Mouse (Mus musculus): Measurements from ENCODE around the gene Grifin.

The Grifin gene

GRCm38 (mm10) chr5:140564896-140565295, at the start of gene Grifin:
Gene Grifin, minus strand, starts transcription at chr5:140565071.
- no peak for DNase-seq (ENCODE audit: low spot score in 2 of 2)

- no peak for DNase-seq (ENCODE audit: low spot score in 2 of 2)
Measured at GRCm38 (mm10) chr5:140614141-140614540, 49.3 kb upstream of the Grifin start.

DNA sequence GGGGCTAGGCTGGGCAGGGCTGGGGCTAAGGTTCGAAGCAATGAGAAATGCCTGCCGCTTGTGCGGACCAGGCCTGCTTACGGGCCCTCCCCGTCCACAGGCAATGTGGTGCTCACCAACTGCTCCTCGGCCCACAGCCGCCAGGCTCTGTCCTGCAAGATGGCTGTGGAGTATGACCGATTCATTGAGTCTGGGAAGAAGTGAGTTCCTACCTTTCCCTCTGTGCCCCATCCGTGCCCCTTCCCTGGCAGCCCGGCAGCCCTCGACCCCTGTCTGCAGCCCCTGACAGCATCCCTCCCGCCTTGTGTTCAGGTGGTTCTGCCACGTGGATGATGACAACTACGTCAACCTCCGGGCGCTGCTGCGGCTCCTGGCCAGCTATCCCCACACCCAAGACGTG, 47.3 kb upstream of the Grifin start:
- no peak for DNase-seq (ENCODE audit: low spot score in 2 of 2)

DNA sequence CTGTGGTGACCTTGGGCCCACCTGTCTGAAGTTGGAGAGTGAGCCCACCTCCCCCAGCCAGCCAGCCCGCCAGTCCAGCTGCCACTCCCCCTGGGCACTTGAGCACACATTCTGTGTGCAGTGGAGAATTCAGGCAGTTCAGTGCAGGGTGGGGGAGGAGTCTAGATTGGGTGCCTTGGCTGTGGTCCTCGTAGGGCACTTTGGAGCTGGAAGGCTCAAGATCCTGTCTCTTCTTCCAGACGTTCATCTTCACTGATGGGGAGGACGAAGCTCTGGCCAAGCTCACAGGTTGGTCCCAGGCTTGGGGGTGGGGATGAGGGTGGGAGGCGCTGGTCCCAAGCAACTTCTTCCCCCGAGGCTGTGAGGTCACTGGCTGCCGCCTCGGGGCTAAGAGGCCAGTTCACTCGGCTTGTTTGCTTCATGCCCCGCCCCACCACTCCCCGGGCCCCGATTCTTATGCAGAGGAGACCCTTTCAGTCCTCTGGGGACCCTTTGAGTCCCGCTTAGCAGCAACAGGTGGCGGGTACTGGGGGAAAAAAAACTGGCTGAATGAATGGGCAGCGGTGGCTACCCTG, 46.8 kb upstream of the Grifin start:
- DNase-seq (ENCODE audit: low spot score in 2 of 2) = no peak

DNA sequence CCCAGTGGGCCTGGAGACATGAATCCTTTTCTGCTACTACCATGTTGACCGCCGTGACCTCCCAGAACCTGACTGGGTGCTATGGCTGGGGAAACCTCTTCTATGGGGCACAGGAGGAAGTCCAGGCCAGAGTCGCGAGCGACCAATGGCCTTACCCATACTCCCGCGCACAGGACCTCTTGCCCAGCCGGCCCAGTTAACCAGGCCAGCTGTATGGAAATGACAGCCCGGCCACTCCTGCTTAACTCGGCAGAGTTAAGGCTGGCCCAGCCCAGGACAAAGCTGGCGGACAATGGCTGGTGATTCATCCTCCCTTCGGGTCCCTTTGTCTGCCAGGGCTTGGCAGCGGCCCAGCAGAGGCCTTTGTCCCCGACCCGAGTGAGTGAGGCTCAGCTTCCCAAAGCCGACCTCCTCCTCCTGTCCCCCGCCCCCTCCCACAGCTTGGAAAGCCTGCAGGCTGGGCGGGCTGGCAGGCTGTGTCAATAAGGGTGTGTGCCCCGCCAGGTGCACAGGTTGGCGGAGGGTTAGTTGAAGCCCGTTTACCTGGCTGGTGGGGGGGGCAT, 46.2 kb upstream of the Grifin start:
- DNase-seq (ENCODE audit: low spot score in 2 of 2) = peak; percentile 84 to 86

- peak in 1 of 2 experiments; percentile 69 for DNase-seq (ENCODE audit: low spot score in 2 of 2)
Measured at GRCm38 (mm10) chr5:140610273-140611011, 45.6 kb upstream of the Grifin start.

DNA sequence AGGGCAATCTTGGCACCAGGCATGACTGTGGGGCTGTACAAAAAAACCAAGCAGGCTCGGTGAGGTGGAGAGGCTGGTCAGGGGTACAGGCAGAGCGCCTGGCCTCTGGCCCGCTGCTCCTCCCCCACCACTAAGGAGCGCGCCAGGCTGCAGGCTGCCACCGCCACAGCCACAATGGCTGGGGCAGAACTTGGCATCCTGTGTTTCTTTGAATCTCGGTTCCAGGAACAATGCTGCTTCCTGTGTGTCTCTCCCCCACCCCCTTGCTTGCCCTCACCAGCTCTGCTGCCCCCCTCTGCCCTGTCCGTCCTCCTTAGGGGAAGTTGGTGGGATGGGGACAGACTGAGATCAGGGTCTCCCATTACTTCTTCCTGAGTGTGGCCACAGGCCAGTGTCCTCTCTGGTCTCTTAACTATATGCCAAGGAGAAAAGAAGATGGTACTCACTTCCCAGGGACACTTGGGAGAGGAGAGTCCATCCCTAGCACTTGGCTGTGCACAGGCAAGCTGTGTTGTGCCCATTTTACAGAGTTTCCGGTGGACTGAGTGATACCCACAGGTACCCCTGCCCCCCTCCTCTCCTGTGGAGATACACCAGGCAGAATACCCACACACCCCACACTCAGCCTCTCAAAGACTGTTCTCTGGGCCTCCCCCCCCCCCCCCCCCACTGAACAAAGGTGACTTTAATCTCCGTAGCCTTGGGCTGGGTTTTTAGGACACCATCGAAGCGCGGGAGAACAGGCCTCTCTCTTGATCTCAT, 44.8 kb upstream of the Grifin start:
- no peak for DNase-seq (ENCODE audit: low spot score in 2 of 2)

DNA sequence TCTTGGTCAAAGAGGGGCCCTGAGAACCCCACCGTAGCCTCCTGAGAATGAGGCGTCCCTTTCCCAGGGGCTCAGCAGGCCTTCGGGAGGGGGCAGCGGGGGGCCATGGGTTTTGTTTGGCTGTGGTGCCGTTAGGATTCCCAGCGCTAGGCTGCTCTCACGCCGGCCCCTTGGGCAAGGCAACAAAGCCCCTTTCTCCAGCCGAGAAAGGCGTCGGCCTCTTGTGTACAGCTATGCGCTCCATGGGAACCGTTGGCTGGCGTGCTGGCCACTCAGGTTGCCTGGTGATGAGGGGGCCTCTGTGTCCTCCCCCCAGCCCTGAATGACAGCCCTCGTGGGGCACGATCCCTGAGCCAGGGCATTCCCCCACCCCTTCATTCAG, 43.8 kb upstream of the Grifin start:
- no peak for DNase-seq (ENCODE audit: low spot score in 2 of 2)

GRCm38 (mm10) chr5:140607836-140608633, 43.2 kb upstream of the Grifin start:
- DNase-seq (ENCODE audit: low spot score in 2 of 2) = no peak

DNA sequence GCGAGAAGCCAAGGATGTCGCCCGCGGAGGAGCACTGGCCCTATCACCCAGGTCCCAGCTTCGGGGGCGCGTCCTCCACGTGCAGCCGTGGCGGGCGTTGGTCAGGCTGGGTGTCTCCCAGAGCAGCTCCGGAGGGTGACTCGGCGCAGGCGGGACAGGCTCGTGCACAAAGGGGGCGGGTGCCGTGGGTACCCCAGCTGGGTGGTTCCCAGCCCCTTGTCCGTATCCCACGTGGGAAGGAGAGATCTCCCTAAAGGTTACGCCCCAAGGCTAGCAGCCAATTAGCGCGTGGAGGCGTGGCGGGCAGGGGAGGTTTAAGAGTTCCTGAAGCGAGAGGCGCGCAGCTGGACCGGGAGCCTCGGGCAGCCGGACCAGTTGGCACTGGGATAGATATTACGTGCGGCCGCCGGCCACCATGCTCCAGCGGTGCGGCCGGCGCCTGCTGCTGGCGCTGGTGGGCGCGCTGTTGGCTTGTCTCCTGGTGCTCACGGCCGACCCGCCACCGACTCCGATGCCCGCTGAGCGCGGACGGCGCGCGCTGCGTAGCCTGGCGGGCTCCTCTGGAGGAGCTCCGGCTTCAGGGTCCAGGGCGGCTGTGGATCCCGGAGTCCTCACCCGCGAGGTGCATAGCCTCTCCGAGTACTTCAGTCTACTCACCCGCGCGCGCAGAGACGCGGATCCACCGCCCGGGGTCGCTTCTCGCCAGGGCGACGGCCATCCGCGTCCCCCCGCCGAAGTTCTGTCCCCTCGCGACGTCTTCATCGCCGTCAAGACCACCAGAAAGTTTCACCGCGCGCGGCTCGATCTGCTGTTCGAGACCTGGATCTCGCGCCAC, 42.3 kb upstream of the Grifin start, which contains the start of gene Lfng:
TSS of gene Lfng (plus strand) at position 320 of the 835 bp plus-strand sequence.
- peak; percentile 90 to 93 for DNase-seq (ENCODE audit: low spot score in 2 of 2)

GRCm38 (mm10) chr5:140606386-140606785, 41.5 kb upstream of the Grifin start:
- no peak for DNase-seq (ENCODE audit: low spot score in 2 of 2)

DNA sequence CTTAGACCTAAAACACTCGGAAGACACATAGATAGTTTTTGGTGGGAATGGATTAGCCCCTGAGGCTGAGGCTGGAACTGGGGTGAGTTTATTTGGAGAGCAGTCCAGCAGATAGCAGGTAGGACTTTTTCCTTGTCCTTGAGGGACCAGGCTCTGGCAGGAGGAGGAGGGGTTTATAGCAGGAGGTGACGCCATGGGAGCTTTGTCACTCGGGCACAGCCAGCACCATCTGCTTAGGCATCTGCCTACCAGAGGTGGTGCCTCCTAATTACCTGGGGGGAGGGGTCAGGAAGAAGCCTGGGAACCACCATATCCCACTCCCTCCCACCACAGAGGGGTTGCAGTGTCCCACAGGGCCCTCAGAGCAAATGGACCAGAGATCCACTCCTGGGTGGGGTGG, 40.4 kb upstream of the Grifin start:
- no peak for DNase-seq (ENCODE audit: low spot score in 2 of 2)

DNA sequence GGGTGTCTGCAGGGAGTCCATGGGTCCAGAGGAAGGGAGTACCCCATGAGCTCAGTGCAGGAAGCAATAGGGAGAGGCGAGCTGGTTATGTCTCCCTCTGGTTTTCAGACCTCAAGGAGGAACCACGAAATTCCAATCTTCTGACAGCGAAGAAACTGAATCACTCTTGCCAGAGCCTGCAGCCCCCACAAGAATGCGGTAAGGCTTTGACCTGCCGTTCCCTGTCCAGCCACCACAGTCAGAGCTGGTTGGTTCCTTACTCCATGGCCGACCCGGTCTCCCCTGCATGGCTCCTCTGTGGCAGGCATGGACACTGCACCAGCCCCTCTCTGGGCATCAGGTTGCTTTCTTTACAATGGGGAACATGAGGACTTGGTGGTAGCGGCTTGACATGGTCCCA, 39.5 kb upstream of the Grifin start:
- no peak for DNase-seq (ENCODE audit: low spot score in 2 of 2)

DNA sequence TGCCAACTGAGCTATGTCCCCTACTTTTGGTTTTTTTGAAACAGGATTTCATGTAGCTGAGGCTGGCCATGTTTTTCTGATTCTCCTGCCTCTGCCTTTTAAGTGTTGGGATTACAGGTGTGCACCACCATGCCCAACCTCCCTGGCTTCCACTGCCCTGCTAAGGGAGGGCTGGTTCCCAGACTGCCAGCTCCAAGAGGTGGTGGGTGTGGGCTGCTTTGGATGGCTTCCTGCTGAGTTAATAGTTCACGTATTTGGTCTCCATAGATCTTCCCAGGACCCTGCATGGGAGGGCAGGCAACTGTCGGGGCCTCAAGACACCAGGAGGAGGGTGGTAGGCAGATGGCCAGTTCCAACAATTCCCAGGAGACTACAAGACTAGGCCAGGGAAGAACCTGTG, 37.7 kb upstream of the Grifin start:
- DNase-seq (ENCODE audit: low spot score in 2 of 2) = no peak

DNA sequence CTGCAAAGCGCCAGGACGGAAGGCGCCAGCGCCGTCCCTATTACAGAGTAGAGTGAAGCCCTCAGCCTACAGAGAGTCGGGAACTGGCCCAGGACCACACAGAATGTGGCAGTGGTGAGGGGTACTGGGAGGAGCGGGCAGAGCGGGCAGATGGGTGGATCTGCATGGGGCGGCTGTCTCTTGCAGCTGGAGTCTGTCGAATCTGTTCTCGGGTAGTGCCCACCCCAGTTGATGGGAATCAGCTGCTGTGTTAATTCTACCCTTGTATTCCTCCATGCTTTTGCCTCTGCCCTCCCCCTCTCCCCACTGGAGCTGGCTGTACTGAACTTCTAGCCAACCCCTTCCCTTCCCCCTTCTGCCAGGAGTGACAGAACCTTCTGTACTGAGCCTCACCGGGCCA, 36.8 kb upstream of the Grifin start:
- no peak for DNase-seq (ENCODE audit: low spot score in 2 of 2)

DNA sequence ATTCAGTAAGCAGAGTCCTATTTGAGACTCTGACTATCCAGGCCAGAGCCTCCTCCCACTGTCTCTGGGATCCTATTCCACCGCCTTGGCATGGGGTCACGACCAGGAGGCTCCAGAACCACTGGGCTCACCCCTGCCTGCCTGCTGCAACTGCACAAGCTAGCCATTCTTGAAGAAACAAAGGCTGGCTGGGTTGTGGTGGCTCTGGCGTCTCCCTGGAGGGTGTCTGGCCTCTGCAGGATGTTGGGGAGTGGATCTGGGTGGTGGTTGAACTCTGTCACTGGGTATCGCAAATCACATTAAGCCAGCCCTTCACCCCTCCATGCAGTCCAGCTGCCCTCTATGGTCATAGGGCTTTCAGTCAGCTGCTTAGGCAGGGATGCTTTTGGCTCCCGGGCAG, 35.1 kb upstream of the Grifin start:
- DNase-seq (ENCODE audit: low spot score in 2 of 2) = no peak

DNA sequence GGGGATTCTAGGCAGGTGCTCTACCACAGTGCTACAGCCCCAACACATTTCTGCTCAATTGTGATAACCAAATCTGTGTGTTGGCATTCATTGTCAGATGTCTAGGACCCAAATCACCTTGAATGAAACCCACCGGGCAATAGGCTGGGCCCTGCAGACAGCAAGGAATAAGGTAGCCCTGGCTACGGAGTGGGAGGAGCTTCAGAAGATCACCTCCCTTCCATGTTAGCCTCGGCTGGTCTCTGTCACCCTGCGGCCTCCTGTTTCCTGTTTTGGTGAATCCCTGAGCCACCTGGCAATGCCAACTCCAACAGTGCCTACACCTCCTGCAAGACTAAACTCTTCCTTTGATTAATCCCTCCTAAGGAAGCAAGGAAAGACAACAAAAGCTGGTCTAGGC, 32.9 kb upstream of the Grifin start:
- no peak for DNase-seq (ENCODE audit: low spot score in 2 of 2)

- DNase-seq (ENCODE audit: low spot score in 2 of 2) = no peak
Measured at GRCm38 (mm10) chr5:140596927-140597588, 32.2 kb upstream of the Grifin start.

DNA sequence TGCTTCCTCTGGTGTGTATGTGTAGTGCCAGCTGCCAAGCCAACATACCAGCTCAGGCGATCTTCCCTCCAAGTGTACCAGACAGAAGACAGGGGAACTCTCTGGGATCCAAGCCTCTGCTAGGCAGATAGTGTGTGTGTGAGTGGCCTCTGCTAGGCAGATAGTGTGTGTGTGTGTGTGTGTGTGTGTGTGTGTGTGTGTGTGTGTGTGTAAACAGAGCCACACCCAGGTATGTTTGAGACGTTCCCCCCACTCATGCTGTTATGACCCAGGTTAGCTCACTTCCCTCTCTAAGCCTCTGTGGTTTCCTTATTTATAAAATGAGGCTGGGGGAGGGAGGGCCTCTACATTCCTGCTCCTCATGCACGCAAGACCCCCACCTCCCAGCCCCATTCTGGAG, 31.6 kb upstream of the Grifin start:
- DNase-seq (ENCODE audit: low spot score in 2 of 2) = no peak

DNA sequence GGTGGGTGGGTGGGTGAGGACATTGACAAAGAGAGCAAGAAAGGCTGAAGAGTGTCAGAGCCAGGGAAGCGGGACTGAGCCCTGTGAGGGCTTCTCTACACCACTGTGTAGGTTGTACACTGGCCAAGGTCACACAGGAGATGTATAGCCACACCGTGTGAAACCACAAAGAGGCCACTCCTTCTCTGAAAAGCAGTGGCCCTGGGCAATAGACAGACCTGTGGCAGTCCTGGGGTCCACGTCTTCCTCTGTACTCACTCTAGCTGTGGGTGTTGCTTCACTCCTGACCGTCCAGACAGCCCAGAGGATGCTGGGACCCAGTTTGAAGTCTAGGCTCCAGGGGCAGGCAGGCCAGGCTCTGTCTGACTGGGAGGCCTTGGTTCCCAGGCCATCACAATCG, 30.0 kb upstream of the Grifin start:
- DNase-seq (ENCODE audit: low spot score in 2 of 2) = no peak
